Mouse (Mus musculus) left cerebral cortex, postnatal 36 days (tissue): ENCODE data around the gene Prkcq. TPM values are rescaled to one million over a fixed set of nuclear protein-coding genes. Genes with fewer than 3 reads are reported as not detected.
A peak's percentile ranks its signal among the peaks of the same experiment; 100 is the strongest.

Experiments used
- DNase-seq, 2 experiments: peaks; one replicate each; pipeline ENCODE4 v3.0.0; 2021 to 2022; ENCODE audit warnings: low spot score in 2 of 2, mixed read lengths in 1 of 2
- intact Hi-C: fragments of 180-260 bp; cut with DNase I; formaldehyde crosslinking; loops from one replicate; pipeline ENCODE4 v1.15.1; 2025
- total RNA-seq, 2 experiments: library from RNA; stranded (reverse); gene quantifications; 2 replicates each; pipeline ENCODE4 v1.2.3; 2021

Gene Prkcq
- total RNA-seq, 2 experiments from 2014 or later: 8.1 to 9.5 TPM

DNA sequence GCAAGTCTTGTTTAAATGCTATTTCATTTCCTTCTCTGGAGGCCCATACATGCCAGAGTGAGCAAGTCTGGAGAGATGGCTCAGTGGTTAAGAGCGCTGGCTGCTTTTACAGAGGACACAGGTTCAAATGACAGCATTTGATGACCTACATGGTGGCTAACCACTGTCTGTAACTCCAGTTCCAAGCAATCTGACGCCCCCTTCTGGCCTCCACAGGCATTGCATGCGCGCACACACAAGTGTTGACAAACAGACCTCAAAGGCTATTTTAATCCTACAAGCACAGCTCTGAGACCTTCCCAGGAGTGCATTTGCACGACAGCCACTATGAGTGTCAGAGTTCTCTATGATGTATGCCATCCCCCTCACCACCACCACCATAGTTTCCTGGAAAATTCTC, 94.4 kb downstream of the Prkcq start:
- intact Hi-C loops: no loop called here
- no peak for DNase-seq

DNA sequence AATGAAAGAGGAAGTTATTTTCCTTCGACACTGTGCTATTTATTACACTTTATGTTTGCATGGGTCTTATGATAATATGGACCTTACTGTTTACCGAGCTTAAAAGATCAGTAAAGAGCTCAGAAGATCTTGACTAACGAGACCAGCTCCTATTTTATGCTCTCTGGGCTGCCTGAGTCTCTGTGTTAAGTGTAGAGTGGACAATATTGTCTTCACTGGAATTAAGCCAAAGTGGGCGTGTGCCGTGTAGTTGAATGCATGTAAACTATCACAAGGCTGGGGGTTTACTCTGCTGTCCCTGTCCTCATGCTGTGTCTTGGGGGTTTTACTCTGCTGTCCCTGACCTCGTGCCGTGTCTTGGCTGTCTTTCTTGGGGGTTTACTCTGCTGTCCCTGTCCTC, 107.1 kb downstream of the Prkcq start:
- no peak for DNase-seq
- intact Hi-C loops: no loop called here

DNA sequence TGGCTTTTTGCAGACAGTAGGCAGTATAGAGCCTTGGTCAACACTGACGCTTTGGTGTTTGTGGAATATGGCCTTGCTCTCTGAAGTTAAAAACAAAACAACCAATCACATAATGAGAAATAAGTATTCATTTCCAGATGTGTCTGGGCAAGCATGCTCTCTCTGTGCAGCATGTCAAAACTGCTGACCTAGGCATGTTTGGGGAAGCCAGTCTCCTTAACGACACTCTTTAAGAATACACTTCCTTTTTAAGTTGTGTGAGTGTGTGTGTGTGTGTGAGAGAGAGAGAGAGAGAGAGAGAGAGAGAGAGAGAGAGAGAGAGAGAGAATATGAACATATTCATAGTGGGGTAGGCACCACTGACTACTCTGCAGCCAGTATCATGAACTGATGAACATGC, 108.3 kb downstream of the Prkcq start:
- no peak for DNase-seq
- intact Hi-C loops: loop anchor here (10.0 kb wide), 1 partner anchor 915 kb away; no protein-coding TSS in a partner anchor

DNA sequence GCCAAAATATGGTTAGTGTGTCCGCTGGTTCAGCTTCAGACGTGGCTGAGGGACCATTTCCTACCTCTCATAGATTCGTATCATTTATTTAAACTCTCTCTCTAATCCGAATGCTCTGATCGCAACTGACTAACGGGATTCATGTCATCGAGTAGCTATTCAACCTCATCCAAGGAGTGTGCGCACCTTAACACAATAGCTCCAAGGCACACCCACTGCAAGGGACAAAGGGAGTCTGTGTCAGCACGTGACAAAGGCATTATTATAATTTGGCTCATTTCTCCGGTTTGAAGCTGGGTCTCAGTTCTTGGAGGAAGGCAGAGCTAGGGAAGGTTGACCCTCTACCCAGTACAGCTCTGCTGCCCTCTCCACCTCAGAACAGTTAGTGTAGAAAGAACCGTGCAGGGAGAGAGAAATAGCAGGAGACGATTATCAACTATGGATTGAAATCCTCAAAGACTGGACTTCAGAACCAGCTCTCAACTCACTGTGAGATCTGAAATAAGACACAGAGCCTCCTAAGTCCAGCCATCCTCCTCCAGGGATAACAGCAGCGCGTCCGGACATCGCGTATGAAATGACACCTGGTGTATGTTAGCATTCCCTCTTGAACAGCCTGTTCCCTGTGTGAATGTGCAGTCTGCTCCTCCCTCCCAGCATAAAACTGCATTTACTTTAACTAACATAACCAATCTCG, 116.1 kb downstream of the Prkcq start:
- intact Hi-C loops: loop anchor here (5.0 to 10.0 kb wide), 3 partner anchors 116 to 923 kb away; partner anchors contain the start of gene Prkcq
- DNase-seq: no peak

DNA sequence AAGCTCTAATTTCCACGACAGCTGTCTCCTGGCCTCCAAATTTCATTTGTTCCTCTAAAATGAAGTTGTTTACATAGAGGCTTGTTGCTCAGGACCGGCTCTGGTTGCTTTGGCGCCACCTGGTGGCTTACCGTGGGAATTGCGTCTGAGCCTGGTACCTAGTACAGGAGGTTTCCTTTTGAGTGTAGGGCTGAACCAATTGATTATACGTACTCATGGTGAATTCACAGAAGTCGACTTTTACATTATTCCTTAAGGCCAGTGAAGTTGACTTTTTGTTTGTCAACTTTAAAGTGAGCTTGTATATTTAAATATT, 116.6 kb downstream of the Prkcq start:
- intact Hi-C loops: loop anchor here (5.0 to 10.0 kb wide), 3 partner anchors 116 to 924 kb away; partner anchors contain the start of gene Prkcq
- DNase-seq: peak; percentile 83 to 85

DNA sequence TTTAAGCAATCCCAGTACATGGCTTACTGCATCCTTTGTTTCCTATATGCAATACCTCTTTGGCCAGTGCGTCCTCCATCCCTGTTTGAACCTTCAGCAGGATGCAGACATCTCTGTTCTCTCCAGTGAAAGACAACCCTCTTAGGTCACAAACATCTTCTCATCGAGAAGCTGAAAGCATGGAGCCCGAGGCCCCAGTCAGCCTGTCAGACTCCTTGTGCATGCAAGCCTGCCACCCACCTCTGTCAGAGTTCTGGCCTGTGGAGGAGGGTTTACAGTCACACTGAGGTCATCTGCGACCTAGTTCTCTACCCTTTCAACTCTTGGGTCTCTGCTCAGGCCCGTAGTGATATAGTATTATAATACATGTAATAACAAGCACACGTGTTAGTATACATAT, 119.0 kb downstream of the Prkcq start:
- no peak for DNase-seq
- intact Hi-C loops: no loop called here

DNA sequence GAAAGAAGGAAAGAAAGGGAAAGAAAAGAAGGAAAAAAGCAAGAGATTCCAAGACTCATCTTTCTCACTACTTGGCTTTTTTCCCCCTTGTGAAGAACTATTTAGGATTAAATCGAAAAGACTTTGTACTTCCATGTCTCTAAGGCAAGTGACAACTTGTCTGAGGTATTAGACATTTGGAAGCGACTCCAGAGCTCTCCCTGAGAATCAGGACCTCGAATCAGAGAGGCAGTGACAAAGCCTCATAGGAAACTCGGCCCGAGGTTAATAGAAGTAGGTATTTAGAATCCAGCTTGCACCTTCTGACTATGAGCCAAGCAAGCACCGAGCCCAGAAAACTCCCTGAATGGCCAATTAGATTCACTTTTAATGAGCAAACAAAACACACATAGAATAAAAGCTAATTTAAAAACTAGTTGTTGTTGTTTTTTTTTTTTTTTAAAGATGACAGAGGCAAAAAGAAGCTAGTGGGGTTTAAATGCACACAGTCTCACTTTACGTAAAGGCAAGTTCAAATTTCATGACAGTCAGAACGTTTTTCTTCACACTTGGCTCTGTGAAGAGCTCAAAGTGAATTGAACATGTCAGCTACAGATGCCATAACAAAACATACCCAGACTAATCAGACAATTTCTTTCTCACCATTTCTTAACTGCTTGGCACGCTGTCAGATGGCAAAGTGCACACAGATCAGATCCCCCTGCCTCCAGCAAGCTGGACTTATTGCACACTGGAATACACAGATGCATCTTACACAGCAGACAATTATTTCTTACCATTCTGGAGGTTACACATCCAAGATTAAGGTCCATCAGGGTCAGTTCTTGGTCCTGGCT, 119.9 kb downstream of the Prkcq start:
- intact Hi-C loops: no loop called here
- no peak for DNase-seq

DNA sequence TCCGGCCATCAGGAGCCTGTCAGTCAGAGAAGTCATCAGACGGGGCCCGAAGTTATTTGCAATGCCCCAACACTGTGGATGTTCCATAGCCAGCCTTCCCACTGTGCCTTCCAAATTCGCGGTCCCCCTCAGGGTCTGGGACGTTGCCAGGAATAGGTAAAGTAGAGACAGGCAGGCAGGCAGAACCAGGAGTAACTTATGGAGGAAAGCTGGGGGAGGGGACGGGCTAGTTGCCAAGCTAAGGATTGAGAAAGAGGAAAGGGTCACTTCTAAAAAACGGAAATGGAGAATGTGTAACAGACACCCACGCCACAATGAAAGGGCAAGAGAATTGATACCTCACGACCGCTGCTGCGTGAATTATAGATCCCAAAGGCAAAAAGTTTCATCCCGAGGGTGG, 121.2 kb downstream of the Prkcq start:
- intact Hi-C loops: no loop called here
- DNase-seq: no peak

DNA sequence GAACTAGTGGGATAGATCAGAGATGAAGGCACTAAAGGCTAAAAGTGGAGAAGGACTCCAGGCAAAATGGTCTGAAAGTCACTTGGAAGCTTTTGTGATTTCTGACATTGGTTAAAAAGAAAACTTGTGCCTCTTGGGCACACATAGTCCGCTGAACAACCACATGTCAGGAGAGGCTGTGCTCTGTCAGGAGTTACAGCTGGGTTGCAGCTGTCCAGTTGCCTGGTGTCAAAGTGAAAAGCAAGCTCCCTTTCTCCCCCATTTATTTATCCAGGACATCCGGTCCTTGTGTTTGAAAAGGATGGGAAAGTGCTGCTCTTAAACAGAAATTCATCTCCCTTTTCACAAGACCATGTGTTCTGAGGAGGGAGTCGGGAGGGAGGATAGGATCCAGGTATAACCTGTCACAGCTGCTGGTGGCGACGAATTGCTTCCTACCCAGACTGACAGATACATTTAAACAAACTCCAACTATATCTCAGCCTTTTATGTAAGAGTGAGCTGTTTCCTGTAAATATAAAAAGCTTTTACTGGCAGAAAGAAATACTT, 122.8 kb downstream of the Prkcq start:
- DNase-seq: no peak
- intact Hi-C loops: no loop called here

DNA sequence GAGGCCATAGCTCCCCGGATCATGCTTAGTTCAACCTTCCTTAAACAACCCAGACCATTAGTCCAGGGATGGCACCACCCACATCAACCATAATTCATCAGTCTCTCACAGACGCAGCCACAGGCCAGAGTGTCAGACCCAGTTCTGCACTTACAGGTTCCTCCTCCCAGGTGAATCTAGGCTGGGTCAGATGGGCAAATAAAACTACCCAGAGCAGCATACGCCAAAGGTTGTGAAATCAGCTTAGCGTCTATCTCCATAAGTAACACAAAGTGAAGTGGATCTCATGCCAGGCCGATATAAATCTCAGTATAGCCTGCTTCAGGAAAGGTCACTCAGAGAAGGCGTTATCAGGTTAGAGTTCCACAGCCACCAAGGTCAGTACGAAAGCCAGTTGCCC, 126.9 kb downstream of the Prkcq start:
- intact Hi-C loops: no loop called here
- DNase-seq: no peak

DNA sequence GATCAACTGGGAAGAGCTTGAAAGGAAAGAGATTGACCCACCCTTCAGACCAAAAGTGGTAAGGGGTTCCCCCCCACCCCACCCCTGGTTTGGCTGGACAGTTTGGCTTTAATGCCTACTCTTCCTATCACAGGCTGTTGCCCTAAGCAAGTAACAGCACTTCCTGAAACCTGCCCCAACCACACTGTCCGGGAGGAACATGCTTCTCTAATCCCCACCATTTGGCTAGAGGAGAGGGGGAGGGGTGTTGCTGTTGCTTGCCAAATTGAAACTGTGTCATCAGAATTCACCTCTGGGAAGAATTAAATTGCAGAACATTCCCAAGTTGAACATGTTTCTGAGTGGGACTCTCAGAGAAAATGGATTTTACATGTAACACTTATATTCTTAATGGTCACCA, 127.5 kb downstream of the Prkcq start:
- intact Hi-C loops: no loop called here
- no peak for DNase-seq

DNA sequence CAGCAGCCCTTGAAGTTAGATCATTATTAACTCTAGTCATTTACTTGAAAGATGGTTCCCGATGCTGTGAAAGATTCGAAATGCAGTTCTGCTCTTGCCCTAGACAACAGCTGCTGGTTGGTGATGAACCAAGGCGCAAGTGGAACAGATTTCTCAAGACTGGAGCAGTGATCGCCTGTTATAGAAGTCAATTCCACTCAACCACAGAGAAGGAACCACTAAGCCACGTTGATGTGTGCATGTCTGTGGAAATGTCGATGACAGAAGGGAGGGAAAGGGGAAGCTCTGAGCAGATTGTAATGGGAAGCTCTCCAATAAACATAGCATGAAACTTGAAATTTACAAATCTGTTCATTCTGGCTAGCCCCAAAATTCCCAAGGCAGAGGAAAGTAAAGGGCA, 128.5 kb downstream of the Prkcq start:
- intact Hi-C loops: no loop called here
- no peak for DNase-seq

DNA sequence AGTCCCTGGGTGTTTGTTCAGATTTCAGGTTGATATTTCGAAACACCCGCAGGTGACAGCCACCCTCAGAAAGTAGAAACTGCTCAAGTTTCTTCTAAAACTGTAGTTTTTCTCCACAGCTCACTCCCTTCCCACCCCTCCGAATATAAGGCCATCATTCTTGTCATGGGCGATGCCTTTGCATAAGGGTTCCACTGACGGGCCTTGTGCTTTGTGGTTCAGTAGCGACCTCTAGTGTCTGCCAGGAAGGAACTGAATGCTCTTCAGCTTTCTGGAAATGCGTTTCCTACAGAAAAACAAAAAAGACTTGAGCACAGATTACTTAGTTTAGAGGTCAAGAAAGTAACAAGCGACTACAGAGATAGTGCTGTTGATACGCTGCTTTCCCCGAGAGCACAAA, 148.3 kb downstream of the Prkcq start:
- DNase-seq: peak in 1 of 2 experiments; percentile 10
- intact Hi-C loops: loop anchor here (5.0 kb wide), 1 partner anchor 208 kb away; no protein-coding TSS in a partner anchor

DNA sequence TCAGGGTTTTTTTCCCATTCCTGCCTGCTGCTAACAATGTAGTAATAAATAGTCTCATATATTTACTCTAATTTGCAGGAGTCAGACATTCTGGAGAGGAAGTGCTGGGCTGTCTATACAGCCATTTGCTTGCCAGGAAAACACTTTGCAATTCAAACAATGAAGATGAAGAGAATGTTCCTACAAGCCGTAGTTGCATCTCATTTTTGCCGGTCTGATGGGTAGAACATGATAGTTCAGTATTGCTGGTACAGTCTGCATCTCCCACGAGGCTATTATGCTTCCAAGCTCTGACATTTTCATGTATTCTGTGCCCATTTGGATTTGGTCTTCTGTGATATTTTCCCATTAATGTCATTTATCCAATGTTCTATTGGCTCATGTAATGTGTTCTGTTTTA, 150.5 kb downstream of the Prkcq start:
- intact Hi-C loops: loop anchor here (5.0 kb wide), 1 partner anchor 210 kb away; no protein-coding TSS in a partner anchor
- DNase-seq: no peak

DNA sequence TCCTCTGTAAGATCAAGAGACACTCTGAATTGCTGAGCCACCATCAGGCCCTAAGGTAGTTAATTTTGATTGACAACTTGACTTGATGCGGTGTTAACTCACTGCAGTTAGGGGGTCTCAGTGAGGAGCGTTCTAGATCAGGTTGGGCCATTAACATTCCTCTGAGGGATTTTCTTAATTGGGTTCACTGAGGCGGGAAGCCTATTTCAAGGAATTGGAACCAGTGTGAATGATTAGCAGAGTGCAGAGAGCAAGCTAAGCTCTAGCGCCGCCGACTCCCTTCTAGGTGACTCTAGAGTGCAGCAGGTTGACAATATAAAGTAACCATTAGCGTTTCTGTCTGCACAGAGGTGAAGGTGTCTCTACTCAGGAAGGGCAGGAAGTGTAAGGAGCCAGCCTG, 155.4 kb downstream of the Prkcq start:
- DNase-seq: no peak
- intact Hi-C loops: no loop called here

DNA sequence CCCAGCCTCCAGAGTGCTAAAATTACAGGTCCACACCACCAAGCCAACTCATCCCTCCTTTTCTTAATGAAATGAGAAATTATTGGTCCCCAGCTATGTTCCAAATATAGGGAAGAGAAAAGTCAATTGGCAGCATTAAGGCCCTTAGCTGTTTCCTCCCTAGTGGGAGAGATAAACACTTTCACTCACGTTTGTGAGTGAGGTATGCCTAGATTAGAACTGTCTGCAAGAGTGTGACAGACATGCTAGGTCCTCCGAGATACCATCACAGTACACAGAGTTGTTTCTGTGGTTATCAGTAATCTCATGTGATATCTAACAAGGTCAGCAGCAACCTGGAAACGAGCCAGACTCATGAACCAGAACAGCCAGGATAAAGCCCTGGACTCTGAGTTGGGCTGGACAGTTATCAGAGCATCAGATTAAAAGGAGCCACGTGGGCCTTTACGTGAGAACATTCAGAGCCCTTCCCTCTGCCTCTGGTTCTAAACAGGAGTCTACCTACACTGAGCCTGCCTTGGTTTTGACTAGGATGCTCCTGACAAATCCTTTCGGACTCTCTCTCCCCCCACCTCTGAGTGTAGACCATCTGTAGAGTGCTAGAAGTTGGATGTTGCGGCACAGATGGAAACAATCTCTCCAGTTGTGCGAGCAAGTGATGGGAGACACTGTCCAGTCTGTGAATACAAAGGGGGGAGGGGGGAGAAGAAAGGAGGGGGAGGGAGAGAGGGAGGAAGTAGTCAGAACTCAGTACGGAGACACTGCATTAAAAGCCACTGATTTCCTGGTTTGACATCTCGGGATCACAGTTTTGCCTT, 157.7 kb downstream of the Prkcq start:
- intact Hi-C loops: loop anchor here (2.0 kb wide), 1 partner anchor 171 kb away; no protein-coding TSS in a partner anchor
- DNase-seq: no peak

DNA sequence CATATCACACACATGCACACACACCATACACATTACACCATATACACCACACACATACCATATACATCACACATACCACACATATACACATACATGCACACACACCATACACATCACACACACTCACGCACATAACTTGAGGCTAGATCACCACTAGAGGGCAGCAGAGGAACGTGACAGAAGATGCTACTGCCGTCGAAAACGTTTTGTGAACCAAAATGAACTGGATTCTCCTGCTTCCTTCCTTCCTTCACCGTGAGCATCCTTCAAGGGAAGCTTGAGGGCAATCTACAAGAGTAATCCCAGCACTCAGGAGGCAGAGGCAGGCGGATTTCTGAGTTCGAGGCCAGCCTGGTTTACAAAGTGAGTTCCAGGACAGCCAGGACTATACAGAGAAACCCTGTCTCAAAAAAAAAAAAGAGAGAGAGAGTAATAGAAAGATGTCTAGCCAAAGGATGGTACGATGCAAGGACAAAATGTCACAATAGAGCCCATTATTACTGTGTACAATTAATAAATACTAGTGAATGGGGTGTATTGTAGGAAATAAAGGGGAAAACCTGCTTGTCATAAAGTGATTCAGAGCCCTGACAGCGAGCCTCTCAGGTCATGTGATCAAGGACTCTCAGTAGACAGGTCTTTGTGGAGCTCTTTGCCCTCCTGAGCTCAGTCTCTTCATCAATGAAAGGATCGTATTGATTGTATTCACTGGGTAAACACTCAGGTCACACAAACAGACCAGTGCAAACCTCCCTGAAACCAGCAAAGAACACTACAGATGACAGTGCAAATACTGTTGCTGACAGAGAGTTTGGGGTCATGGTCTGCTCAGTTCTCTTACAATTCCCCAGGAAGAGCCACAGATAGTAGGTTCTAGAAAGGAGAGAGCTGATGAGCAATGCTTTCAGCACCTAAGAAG, 159.9 kb downstream of the Prkcq start:
- intact Hi-C loops: loop anchor here (1.0 to 2.0 kb wide), 2 partner anchors 169 to 211 kb away; no protein-coding TSS in a partner anchor
- DNase-seq: peak; percentile 22 to 59

DNA sequence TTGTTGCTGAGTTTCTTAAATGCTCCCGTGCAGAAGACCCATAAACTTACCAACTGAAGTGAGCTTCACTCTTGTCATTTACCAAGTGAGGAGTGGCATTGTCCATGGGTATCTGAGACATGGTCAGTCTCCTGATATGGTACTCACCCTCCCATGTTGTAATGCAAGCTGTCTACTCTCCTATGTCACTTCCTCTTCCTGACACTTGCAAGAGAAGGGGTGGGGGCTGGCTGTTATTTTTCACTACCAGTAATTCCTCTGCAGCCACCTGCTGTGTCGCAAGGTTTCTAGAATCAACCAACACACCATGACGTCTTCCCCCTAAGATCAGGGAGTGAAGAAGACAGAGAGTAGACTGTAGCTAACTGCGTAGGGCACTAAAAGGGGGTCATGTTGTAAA, 160.6 kb downstream of the Prkcq start:
- DNase-seq: no peak
- intact Hi-C loops: no loop called here
